Mouse (Mus musculus) C2C12 (cell line): ENCODE data around the gene Cdr2l. TPM values are rescaled to one million over a fixed set of nuclear protein-coding genes. Genes with fewer than 3 reads are reported as not detected.

Experiments
- H3K27me3 ChIP-seq: one replicate; pipeline ENCODE4 v1.6.1; 2011; ENCODE audit not compliant: control insufficient read depth, insufficient read depth, insufficient read length
- H3K36me3 ChIP-seq: one replicate; pipeline ENCODE4 v1.6.1; 2011; ENCODE audit not compliant: control insufficient read depth, insufficient read depth
- H3K4me3 ChIP-seq: one replicate; pipeline ENCODE4 v1.5.1; 2011; ENCODE audit warnings: mild to moderate bottlenecking, control low read depth; ENCODE audit not compliant: poor library complexity, insufficient read depth, severe bottlenecking
- H3K79me2 ChIP-seq: one replicate; pipeline ENCODE4 v1.6.1; 2011; ENCODE audit not compliant: control insufficient read depth, insufficient read depth
- H3K79me3 ChIP-seq: one replicate; pipeline ENCODE4 v1.6.1; 2011; ENCODE audit warnings: low read depth, control low read depth
- H3ac ChIP-seq: one replicate; pipeline ENCODE3; 2011; ENCODE audit warnings: low read depth; ENCODE audit not compliant: control insufficient read depth, insufficient read length
- CEBPB ChIP-seq: IDR thresholded peaks from one replicate; pipeline ENCODE4 v1.6.1; 2011; ENCODE audit warnings: low read depth, mild to moderate bottlenecking, control low read depth, moderate library complexity
- CTCF ChIP-seq: IDR thresholded peaks from one replicate; pipeline ENCODE4 v1.5.1; 2011; ENCODE audit not compliant: control insufficient read depth, insufficient read depth, insufficient read length
- FOSL1 ChIP-seq: IDR thresholded peaks from one replicate; pipeline ENCODE4 v1.8.0; 2011; ENCODE audit warnings: mild to moderate bottlenecking, low read length; ENCODE audit not compliant: poor library complexity, insufficient read depth, severe bottlenecking
- MAX ChIP-seq: IDR thresholded peaks from one replicate; pipeline ENCODE4 v1.6.1; 2011; ENCODE audit warnings: mild to moderate bottlenecking, control low read depth
- MYOD1 ChIP-seq: IDR thresholded peaks from one replicate; pipeline ENCODE4 v1.6.1; 2011; ENCODE audit warnings: low read depth; ENCODE audit not compliant: control insufficient read depth, insufficient read length
- MYOG ChIP-seq: IDR thresholded peaks from one replicate; pipeline ENCODE4 v1.6.1; 2011; ENCODE audit not compliant: control insufficient read depth, insufficient read length; ENCODE audit errors: extremely low read depth
- USF1 ChIP-seq: IDR thresholded peaks from one replicate; pipeline ENCODE4 v1.6.1; 2011; ENCODE audit warnings: low read depth, mild to moderate bottlenecking, control low read depth, moderate library complexity
- polyA plus RNA-seq: library from polyadenylated mRNA; unstranded; fragments of >200 nt; fragmentation: generic; extraction: Trizol; gene quantifications from one replicate; pipeline ENCODE4 v1.2.1, GENCODE M21; 2012; ENCODE audit warnings: missing spikeins

Gene Cdr2l
- polyA plus RNA-seq, 1 experiment, result 23.2 TPM

DNA sequence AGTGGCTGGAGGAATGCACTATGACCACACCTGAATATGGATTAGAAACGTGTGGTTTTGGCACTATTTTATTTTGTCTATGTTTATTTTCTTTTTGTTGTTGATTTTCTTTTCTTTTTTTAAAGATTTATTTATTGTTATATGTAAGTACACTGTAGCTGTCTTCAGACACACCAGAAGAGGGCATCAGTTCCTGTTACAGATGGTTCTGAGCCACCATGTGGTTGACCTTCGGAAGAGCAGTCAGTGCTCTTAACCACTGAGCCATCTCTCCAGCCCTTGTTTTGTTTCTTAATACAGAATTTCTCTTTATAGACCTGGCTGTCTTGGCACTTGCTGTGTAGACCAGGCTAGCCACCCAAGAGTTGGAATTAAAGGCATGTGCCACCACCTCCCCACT, 9.0 kb upstream of the Cdr2l start:
- Histone ChIP-seq H3K36me3 (no peaks in the 10 kb centered on the region), H3K27me3 (no peaks in the 10 kb centered on the region), H3K79me3 (no peaks in the 10 kb centered on the region), H3ac (no peak overlapping the region), H3K4me3 (no peak overlapping the region), H3K79me2 (no peaks in the 10 kb centered on the region)
- TF ChIP-seq MYOD1 (no peak), FOSL1 (no peak), MAX (no peak), USF1 (no peak), MYOG (no peak), CEBPB (no peak), CTCF (no peak)

DNA sequence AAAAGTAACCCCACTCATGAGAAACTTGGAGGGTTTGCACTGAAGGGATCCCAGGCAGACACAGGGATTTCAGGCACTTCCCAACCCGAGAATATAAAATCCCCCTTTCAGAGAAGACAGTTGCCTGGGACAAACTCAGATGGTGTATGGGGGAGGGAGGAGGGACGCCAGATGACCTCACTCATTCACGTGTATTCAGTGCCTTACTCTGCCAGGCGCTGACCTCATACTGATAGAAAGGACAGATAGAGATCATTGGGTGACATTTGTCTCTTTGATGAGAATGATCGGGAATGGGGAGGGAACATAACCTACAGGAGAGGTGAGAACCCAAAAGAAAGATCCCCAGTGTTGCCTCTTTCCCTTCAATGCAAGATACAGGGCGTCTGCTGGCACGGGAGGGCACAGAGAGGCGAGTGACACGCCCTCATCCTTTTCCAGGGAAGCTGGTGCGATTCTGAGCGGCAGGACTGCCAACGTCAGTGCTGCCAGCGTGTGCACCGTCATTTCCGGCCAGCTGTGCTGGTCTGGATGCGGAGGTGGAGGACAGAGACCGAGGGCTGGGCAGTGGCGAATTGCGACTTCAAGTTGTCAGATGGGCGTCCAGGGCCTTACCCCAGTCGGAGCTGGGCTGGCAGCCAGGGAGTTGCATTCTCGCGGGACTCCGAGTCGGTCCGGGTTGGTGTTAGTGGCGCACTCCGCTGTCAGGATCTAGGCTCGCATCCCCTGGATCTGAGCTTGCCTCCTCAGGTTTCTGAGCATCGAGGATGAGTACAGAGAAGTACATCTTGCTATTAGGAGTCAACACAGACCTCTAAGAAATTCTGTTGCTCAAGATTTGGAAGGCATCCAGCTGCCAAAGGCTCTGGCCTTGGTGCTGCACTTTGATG, 7.7 kb upstream of the Cdr2l start:
- TF ChIP-seq USF1 (no peak), MYOG (no peak), MAX (peak; percentile 61), MYOD1 (peak; percentile 74), CEBPB (peak; percentile 20), CTCF (no peak), FOSL1 (no peak)
- no peaks in the 10 kb centered on the region for H3K79me2 ChIP-seq
- H3K27me3 ChIP-seq, result no peaks in the 10 kb centered on the region
- H3K79me3 ChIP-seq, result no peaks in the 10 kb centered on the region
- no peaks in the 10 kb centered on the region for H3K36me3 ChIP-seq
- no peak overlapping the region for H3K4me3 ChIP-seq
- peak overlapping the region; percentile 32 for H3ac ChIP-seq

DNA sequence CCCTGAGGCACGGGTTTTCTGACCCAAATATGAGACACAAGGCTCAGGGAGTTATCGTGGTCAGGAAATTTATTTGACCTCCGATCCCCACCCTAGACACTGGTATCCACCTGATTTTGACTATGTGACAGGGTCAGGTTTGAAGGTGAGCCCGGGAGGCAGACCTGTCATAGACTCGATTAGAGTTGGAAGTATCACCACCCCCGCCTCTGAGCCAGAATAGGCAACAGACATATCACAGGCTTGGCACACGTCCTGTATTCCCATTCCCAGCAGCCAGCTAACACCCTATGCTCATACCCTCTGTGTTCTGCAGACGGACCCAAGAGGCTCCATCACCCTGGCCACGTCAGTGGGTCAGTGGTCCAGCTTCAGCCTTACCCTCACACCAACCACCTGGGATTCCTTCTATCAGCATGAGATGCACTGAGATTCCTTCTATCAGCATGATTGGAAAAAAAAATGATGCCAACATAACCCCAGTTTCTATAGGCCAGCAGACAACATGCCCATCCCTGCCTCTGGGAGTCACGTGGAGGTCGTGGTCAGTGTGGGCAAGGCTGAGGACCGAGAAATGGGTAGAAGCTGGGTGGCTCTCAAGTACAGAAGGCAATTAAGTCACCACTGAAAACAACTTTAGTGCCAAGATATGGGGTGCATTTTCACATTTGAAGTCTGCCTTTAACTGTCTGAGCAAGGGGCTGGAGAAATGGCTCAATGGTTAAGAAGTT, 6.9 kb upstream of the Cdr2l start:
- H3K27me3 ChIP-seq, result no peaks in the 10 kb centered on the region
- TF ChIP-seq MYOD1 (no peak), USF1 (peak; percentile 94), FOSL1 (no peak), MAX (no peak), CEBPB (no peak), CTCF (no peak)
- no peaks in the 10 kb centered on the region for H3K36me3 ChIP-seq
- H3K79me3 ChIP-seq, result no peaks in the 10 kb centered on the region
- no peak overlapping the region for H3K4me3 ChIP-seq
- H3ac ChIP-seq, result no peak overlapping the region
- H3K79me2 ChIP-seq, result no peaks in the 10 kb centered on the region

- H3K36me3 ChIP-seq, result no peaks in the 10 kb centered on the region
These were observed 5.0 kb upstream of the Cdr2l start for GRCm38 (mm10) chr11:115376722-115377121.

GRCm38 (mm10) chr11:115377254-115377653, 4.5 kb upstream of the Cdr2l start:
- H3K4me3 ChIP-seq, result no peak overlapping the region
- H3K79me3 ChIP-seq, result peaks cover under 1% of the 10 kb centered on the region
- H3ac ChIP-seq, result no peak overlapping the region
- no peaks in the 10 kb centered on the region for H3K27me3 ChIP-seq
- no peak for TF ChIP-seq MAX
- TF ChIP-seq MYOG, result no peak
- no peak for TF ChIP-seq CTCF
- TF ChIP-seq USF1, result no peak
- TF ChIP-seq MYOD1, result no peak
- TF ChIP-seq CEBPB, result no peak
- no peak for TF ChIP-seq FOSL1
- peaks cover 4% of the 10 kb centered on the region for H3K79me2 ChIP-seq
- no peaks in the 10 kb centered on the region for H3K36me3 ChIP-seq

More at GRCm38 (mm10) chr11:115376722-115377121, 5.0 kb upstream of the Cdr2l start:
- H3K79me2 ChIP-seq, result no peaks in the 10 kb centered on the region
- TF ChIP-seq USF1 (no peak), CTCF (no peak), CEBPB (peak; percentile 98), MYOD1 (no peak), MAX (no peak), MYOG (no peak), FOSL1 (peak; percentile 65)
- H3K4me3 ChIP-seq, result no peak overlapping the region
- H3ac ChIP-seq, result peak overlapping the region; percentile 20
- no peaks in the 10 kb centered on the region for H3K27me3 ChIP-seq
- no peaks in the 10 kb centered on the region for H3K79me3 ChIP-seq
